Mouse (Mus musculus) embryonic fibroblast, embryonic 13.5 days (primary cell): ENCODE data around the gene Rapgef4.

Experiments
- CTCF ChIP-seq: IDR thresholded peaks from 2 replicates; pipeline ENCODE4 v1.5.1; 2011; ENCODE audit warnings: mild to moderate bottlenecking, control low read depth, low read length, moderate library complexity, borderline replicate concordance; ENCODE audit not compliant: insufficient read depth
- POLR2A ChIP-seq: IDR thresholded peaks from 2 replicates; pipeline ENCODE4 v1.6.1; 2011; ENCODE audit warnings: low read depth, mild to moderate bottlenecking, control low read depth, low read length, moderate library complexity

GRCm38 (mm10) chr2:72234085-72234484 lies 253.0 kb downstream of the Rapgef4 start:
- no peak for TF ChIP-seq CTCF
- no peak for TF ChIP-seq POLR2A
